Mouse (Mus musculus) spleen, adult 2 months (tissue): ENCODE measurements around the gene Ikbip. TPM values are rescaled to one million over a fixed set of nuclear protein-coding genes. Genes with fewer than 3 reads are reported as not detected.

ENCODE experiments used
- DNase-seq, 2 experiments: peaks; one replicate each; pipeline versions ENCODE4 v3.0.0 to v3.0.0-alpha.2; 2012 to 2021; ENCODE audit warnings: low spot score in 2 of 2, low read depth in 1 of 2
- H3K27ac ChIP-seq: fragments of 200-500 bp; 2 replicates; pipeline ENCODE4 v1.5.1; 2012; ENCODE audit warnings: low read length, inconsistent platforms; ENCODE audit not compliant: insufficient read depth
- H3K27me3 ChIP-seq: fragments of 200-500 bp; 2 replicates; pipeline ENCODE4 v1.6.1; 2012; ENCODE audit warnings: mild to moderate bottlenecking, moderate library complexity, low read length, inconsistent platforms; ENCODE audit not compliant: control insufficient read depth, insufficient read depth
- H3K36me3 ChIP-seq: fragments of 200-500 bp; 2 replicates; pipeline ENCODE4 v1.6.1; 2012; ENCODE audit warnings: mild to moderate bottlenecking, low read length, inconsistent platforms; ENCODE audit not compliant: control insufficient read depth, insufficient read depth
- H3K4me1 ChIP-seq: fragments of 200-500 bp; 2 replicates; pipeline ENCODE4 v1.6.1; 2011; ENCODE audit warnings: inconsistent platforms; ENCODE audit not compliant: control insufficient read depth, insufficient read depth, insufficient read length
- H3K4me3 ChIP-seq: fragments of 200-500 bp; 2 replicates; pipeline ENCODE4 v1.5.1; 2011; ENCODE audit warnings: mild to moderate bottlenecking, inconsistent platforms; ENCODE audit not compliant: insufficient read depth, insufficient read length; ENCODE audit errors: extremely low read depth
- CTCF ChIP-seq: fragments of 200-500 bp; IDR thresholded peaks from 2 replicates; pipeline ENCODE4 v1.5.1; 2011; ENCODE audit warnings: mild to moderate bottlenecking, inconsistent platforms; ENCODE audit not compliant: insufficient read depth, insufficient read length, insufficient replicate concordance; ENCODE audit errors: extremely low read depth
- POLR2A ChIP-seq: fragments of 200-500 bp; IDR thresholded peaks from 2 replicates; pipeline ENCODE4 v1.6.1; 2011; ENCODE audit warnings: low read depth, low read length, inconsistent platforms
- WGBS: fragments of 180-500 bp; shearing (Covaris S2); methylation state at CpG from one replicate; pipeline ENCODE4 v1.1.7; 2018; 5-methylcytosine and 5-hydroxymethylcytosine counted together
- polyA plus RNA-seq: library from polyadenylated mRNA; depleted of rRNA; stranded (reverse); fragments of >200 nt; gene quantifications from 2 replicates; pipeline ENCODE4 v1.2.3, GENCODE M21; 2012

The Ikbip gene
- polyA plus RNA-seq, 1 experiment: 0.55 TPM

- WGBS: 66% methylated on average over 15 of the region's 15 CpGs
Measured at GRCm38 (mm10) chr10:91094251-91095104, 11.7 kb downstream of the Ikbip start.

GRCm38 (mm10) chr10:91098056-91098455, 15.3 kb downstream of the Ikbip start:
- H3K27ac ChIP-seq: no peak overlapping the region
- no peaks in the 10 kb centered on the region for H3K27me3 ChIP-seq
- no peak for TF ChIP-seq CTCF
- no peak for TF ChIP-seq POLR2A
- WGBS: 96% methylated on average over 8 of the region's 8 CpGs
- DNase-seq: no peak
- peaks cover 5% of the 10 kb centered on the region; the same call in 1 of the 2 replicates for H3K36me3 ChIP-seq
- no peaks in the 10 kb centered on the region for H3K4me1 ChIP-seq
- no peak overlapping the region for H3K4me3 ChIP-seq

More at GRCm38 (mm10) chr10:91094251-91095104, 11.7 kb downstream of the Ikbip start:
- DNase-seq: no peak
- TF ChIP-seq POLR2A (no peak), CTCF (no peak)
- Histone ChIP-seq H3K27me3 (no peaks in the 10 kb centered on the region), H3K4me3 (no peak overlapping the region), H3K4me1 (no peaks in the 10 kb centered on the region), H3K27ac (no peak overlapping the region), H3K36me3 (0 out of 2 replicates have a peak, but pooled peaks cover 3% of the 10 kb centered on the region)

GRCm38 (mm10) chr10:91100101-91100500, 17.4 kb downstream of the Ikbip start:
- Histone ChIP-seq H3K27me3 (no peaks in the 10 kb centered on the region), H3K4me1 (no peaks in the 10 kb centered on the region), H3K27ac (no peak overlapping the region), H3K4me3 (no peak overlapping the region), H3K36me3 (peaks cover 5% of the 10 kb centered on the region; the same call in 1 of the 2 replicates)
- TF ChIP-seq POLR2A: no peak
- TF ChIP-seq CTCF: no peak
- 100% methylated on average over 1 of the region's 1 CpGs for WGBS
- no peak for DNase-seq

GRCm38 (mm10) chr10:91101936-91102335, 19.2 kb downstream of the Ikbip start:
- 96% methylated on average over 25 of the region's 25 CpGs for WGBS
- no peak for TF ChIP-seq CTCF
- TF ChIP-seq POLR2A: no peak
- H3K36me3 ChIP-seq: peaks cover 2% of the 10 kb centered on the region; the same call in 1 of the 2 replicates
- H3K4me3 ChIP-seq: no peak overlapping the region
- H3K27ac ChIP-seq: no peak overlapping the region
- H3K27me3 ChIP-seq: no peaks in the 10 kb centered on the region
- DNase-seq: no peak
- H3K4me1 ChIP-seq: no peaks in the 10 kb centered on the region

GRCm38 (mm10) chr10:91102799-91103590, 20.3 kb downstream of the Ikbip start:
- Histone ChIP-seq H3K4me1 (no peaks in the 10 kb centered on the region), H3K36me3 (peaks cover 2% of the 10 kb centered on the region; the same call in 1 of the 2 replicates), H3K27me3 (no peaks in the 10 kb centered on the region), H3K4me3 (no peak overlapping the region), H3K27ac (no peak overlapping the region)
- no peak for DNase-seq
- WGBS: 89% methylated on average over 14 of the region's 14 CpGs
- TF ChIP-seq CTCF (no peak), POLR2A (no peak)

- TF ChIP-seq POLR2A: no peak
- no peak for TF ChIP-seq CTCF
- H3K4me1 ChIP-seq: no peaks in the 10 kb centered on the region
- whole genome bisulfite sequencing: 88% methylated on average over 3 of the region's 3 CpGs
- DNase-seq: no peak
- H3K27me3 ChIP-seq: no peaks in the 10 kb centered on the region
- peaks cover 2% of the 10 kb centered on the region; the same call in 1 of the 2 replicates for H3K36me3 ChIP-seq
- no peak overlapping the region for H3K27ac ChIP-seq
- H3K4me3 ChIP-seq: no peak overlapping the region
Measured at GRCm38 (mm10) chr10:91105981-91106380, 23.2 kb downstream of the Ikbip start.
